Mouse (Mus musculus) kidney, postnatal 10 days (tissue): ENCODE measurements around the gene Sufu.

Source experiments
- DNase-seq: peaks from one replicate; pipeline ENCODE4 v3.0.0; 2021; ENCODE audit warnings: mixed read lengths

The Sufu gene

DNA sequence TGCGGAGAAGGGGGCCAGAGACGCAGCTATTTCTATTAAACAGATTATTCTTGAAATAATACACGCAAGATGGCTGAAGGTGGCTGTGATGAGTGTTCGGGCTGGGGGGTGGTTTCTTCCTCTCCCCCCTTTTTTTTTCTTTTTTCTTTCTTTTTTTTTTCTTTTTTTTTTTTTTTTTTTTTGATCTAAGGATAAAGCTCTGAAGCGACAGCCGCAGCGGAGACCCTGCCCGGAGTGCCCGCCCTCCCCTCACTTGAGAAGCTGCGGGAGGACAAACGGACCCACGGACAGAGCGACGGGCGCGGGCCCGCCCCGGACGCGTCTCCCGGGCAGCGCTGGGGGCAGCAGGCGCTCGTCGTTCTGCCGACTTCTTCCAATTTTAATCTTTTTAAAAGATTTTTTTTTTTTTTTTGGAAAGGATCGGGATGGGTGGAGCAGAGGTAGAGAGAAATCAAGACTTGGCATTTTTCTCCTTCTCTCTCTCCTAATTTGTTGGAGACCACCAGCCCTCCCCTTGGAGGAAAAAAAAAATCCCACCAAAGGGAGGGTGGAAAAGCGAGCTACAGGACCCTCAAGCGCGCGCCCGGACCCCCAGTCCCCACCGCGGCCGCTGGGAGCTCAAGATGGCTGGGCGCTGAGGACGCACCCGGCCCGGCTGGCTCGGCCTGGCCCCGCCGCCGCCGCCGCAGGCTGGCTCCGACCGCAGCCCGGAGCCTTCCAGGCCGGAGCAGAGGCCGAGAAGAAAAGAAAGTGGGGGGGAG lies 104.1 kb downstream of the Sufu start:
- peak; percentile 78 for DNase-seq

DNA sequence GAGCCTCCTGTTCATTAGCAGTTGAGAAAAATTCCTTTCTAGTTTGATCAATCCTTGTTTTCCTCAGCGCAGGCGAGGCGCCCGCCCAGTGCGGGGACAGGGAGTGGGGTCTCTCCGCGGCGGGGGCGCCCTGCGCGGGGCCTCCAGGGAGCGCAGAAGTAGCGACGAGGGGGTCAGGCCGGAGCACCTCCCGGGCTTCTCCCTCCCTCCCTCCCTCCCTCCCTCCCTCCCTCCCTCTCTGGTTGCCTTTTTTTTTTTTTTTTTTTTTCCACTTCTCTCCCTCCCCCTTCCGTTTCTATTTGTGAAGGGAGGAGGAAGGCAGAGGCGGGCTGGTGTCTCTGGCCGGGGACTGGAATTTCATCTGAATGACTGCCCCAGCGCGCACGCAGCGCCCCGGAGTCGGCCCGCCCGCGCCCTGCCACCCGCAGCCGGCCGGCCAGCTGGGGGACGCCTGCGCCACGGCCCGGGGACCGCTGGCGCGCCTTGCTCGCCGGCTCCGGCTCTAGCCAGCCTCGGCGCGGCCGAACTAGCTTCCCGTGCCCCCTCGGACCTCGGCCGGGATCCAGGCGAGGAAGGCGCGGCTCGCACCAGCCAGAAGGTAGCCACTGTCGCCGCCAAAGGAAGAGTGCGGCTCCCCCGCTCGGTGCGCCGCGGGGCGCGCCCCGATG lies 104.8 kb downstream of the Sufu start, which contains the start of gene Trim8:
Trim8 (plus strand) TSS at position 302 of the 668 bp plus-strand sequence.
- peak; percentile 90 for DNase-seq

DNA sequence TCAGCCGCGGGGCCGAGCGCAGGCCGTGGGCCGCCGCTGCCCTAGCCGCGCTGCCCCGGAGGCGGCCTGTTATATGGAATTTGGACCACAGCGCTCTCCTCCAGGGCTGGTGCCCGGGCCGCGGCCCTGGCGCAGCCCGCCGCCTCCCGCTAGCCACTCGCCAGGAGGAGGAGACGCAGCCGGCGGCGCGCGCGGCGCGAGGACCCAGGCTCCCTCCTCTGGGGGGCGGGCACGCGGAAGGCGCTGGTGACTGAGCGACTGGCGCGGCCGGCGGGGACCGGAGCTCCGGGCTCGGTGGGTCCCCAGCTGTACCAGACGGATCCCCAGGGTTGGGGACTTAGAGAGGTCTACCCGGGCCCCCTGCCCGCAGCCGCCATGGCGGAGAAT lies 105.4 kb downstream of the Sufu start:
- DNase-seq = peak; percentile 86

DNA sequence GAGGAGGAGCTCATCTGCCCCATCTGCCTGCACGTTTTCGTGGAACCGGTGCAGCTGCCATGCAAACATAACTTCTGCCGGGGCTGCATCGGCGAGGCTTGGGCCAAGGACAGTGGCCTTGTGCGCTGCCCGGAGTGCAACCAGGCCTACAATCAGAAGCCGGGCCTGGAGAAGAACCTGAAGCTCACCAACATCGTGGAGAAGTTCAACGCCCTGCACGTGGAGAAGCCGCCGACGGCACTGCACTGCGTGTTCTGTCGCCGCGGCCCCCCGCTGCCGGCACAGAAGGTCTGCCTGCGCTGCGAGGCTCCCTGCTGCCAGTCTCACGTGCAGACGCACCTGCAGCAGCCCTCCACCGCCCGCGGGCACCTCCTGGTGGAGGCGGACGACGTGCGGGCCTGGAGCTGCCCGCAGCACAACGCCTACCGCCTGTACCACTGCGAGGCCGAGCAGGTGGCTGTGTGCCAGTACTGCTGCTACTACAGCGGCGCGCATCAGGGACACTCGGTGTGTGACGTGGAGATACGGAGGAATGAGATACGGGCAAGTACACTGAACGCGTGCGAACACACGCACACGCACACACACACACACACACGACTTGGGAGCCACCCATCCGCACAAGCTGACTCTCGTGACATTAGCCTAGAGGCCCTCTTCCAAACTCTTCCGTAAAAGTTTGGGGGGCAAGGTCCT lies 105.9 kb downstream of the Sufu start:
- peak; percentile 90 for DNase-seq

DNA sequence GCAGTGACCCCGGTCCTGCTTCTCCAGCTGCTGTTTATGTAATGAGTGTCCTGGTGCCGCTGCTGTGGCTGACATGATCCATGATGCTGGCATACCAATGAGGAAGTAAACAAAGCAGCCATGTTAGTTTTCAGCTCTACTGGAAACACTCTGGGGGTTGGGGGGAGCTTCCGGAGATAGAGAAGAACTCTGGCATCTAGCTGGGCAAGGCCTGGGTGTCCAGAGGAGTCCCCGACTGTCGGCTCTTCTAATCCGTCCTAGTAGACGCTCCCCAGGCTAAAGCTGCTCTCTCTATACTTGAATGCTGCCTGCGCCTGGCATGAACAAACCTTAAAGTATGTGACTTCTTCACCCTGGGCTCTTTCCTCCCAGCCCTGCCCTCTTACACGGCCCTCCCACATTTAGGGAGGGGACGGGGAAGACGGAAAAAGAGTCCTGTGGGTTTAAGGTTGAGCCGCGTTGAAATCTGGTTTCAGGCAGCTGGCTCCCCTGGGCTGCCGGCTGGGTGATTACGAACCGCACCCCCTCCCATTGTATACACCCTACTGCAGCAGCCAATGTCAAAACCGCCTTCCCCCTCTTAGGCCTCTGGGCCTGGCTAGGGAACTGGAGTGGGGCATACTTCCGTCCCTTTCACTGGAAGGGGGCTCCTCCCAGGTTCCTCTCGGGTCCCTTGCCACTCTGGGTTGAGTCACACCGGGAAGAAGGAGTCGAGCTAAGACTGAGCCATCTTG lies 106.8 kb downstream of the Sufu start:
- DNase-seq = peak; percentile 88

- peak; percentile 73 for DNase-seq
Measured at GRCm38 (mm10) chr19:46504085-46504552, 107.4 kb downstream of the Sufu start.

GRCm38 (mm10) chr19:46504822-46505417 lies 108.2 kb downstream of the Sufu start:
- no peak for DNase-seq

- DNase-seq = no peak
Measured at GRCm38 (mm10) chr19:46505646-46506371, 109.1 kb downstream of the Sufu start.

- no peak for DNase-seq
Measured at GRCm38 (mm10) chr19:46506372-46506717, 109.6 kb downstream of the Sufu start.

DNA sequence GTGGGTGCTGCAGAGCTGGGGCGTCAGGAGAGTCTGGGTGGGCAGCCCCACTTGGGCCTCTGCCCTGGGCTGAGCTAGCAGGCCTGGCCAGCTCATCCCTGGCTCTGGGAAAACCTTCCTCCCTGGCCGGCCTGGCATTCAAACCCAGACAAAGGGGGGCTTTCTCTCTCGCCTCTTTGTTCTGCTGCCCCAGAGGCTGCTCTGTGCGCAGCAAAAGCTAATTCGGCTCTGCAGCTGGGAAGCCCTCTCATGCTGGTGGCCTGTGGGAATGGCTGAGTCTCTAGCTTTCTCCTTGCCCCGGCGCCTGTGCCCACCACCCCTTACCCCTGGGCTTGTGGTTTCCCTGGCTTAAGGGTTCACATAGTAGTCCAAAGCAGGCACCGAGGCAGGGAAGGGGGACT lies 110.5 kb downstream of the Sufu start:
- DNase-seq = no peak

- DNase-seq = peak; percentile 83
Measured at GRCm38 (mm10) chr19:46507806-46508205, 111.1 kb downstream of the Sufu start.

DNA sequence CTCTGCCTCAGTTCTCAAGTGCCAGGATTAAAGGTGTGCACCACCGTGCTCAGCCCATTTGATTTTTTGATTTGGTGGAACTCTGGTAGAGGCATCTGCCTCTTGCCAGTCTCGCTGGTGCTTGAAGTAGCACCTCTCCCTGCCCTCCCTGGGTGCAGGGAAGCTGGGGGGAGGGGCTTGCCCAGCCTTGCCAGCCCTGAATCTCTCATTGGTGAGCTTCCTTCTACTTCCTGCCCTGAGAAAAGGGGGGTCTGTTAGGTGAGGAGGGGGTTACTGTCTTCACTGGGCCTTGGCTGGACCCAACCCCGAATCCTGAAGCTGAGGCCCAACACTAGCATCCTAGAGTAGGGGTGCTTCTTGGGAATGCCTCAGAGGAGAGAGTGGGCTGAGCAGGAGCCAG lies 112.0 kb downstream of the Sufu start:
- DNase-seq = no peak

DNA sequence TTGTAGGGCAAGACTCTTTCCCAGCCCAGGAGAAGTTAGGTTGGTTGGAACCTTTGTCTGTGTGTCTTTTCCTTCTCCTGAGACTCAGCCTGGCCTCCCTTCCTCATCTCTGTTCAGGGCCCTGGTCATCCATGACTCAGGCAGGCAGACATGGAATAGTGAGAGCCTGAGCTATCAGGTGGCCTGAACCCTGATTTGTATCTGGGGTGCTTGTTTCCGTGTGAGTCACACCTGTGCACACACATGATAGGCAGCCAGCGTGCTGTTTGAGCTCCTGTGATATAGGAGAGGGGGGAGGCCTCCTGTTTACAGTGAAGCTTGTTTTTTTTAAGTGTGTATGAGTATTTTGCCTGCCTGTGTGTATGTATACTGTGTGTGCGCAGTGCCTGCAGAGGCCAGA lies 112.5 kb downstream of the Sufu start:
- no peak for DNase-seq

DNA sequence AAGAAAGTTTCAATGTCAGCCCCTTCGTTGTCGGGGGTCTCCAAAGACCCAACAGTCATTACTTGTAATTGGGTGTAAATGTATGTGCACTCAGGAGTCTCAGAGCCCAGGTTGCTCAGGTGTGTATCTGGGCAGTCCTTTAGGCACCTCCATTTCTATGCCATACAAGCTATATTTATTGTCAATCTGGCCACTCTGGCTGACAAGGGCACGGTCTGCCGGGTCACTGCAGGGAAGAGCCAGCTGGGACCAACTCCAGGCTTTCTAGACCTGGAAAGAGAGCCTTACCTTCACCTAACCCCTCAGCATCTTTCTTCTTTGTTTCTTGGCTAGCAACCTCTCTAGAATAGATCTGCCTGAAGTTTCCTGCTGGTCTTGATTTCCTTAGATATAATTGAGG lies 113.0 kb downstream of the Sufu start:
- DNase-seq = no peak

- no peak for DNase-seq
Measured at GRCm38 (mm10) chr19:46510401-46510800, 113.7 kb downstream of the Sufu start.

GRCm38 (mm10) chr19:46510824-46511223 lies 114.1 kb downstream of the Sufu start:
- peak; percentile 36 for DNase-seq

- DNase-seq = peak; percentile 62
Measured at GRCm38 (mm10) chr19:46511263-46511662, 114.6 kb downstream of the Sufu start.

GRCm38 (mm10) chr19:46514387-46514786 lies 117.7 kb downstream of the Sufu start:
- peak; percentile 34 for DNase-seq

DNA sequence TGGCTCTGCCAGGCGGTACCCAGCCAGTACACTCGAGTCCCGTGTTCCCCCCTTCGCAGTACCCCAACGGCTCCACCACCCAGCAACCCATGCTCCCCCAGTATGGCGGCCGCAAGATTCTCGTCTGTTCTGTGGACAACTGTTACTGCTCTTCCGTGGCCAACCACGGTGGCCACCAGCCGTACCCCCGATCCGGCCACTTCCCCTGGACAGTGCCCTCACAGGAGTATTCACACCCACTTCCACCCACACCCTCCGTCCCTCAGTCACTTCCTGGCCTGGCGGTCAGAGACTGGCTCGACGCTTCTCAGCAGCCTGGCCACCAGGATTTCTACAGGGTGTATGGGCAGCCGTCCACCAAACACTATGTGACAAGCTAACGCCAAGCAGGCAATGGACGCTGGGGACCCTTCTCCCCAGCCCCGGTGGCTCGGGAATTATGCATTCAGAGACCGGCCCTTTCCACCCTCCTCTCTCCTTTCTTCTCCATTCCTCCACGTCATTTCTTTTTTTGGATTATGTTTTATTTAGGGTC lies 118.7 kb downstream of the Sufu start:
- peak; percentile 32 for DNase-seq

DNA sequence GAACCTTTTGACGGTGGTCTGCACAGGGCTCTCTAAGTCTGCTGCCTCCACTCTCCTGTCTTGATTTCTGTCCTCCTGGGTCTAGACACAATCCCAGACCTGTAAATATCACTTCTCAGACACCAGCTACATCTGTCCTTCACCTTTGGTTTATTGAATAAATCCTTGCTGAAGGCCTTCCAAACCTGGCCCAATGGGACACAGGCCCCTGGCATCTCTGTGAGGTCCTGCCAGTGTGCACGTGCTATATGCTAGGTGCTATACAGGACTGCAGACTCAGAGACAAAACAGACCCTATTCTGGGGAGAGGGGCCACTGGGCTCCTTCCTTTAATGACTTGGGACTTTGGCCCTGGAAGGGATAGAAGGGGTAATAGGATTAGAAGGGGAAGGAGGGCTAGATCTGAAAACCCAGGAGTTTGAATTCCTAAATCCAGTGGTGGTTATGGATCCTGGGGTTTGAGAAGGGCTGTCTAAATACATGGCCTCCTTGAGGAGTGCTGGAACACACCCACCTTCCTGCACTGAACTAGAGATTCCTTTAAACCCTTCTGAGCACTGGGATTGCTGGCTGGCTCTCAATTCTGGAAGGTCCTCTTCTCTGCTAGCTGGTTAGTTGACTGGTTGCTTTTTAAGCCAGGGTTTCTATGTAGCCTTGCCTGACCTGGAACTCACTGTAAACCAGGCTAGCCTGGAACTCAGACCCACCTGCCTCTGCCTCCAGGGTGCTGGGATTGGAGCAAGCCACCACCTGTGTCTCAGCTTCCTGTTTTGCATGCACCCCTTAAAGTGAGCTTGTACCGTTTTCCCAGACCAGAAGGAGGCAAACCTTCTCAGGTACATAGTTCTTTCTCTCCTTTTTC lies 120.2 kb downstream of the Sufu start:
- peak; percentile 19 for DNase-seq
